Mouse (Mus musculus): ENCODE data around the gene Rp2.

GRCm38 (mm10) chrX:20379347-20380014, 15.2 kb downstream of the Rp2 start:
- TF ChIP-seq CTCF (IDR thresholded peaks at IDR 0.05; ENCODE audit: low read depth, low read length) (no peak), TAL1 (conservative IDR thresholded peaks at IDR 0.05; ENCODE audit: low read depth, low read length) (no peak), POLR2AphosphoS5 (IDR thresholded peaks at IDR 0.05; ENCODE audit: insufficient replicate concordance, low read depth, low read length) (no peak), GATA1 (IDR thresholded peaks at IDR 0.05; ENCODE audit: borderline replicate concordance, low read length) (no peak), GATA2 (IDR thresholded peaks at IDR 0.05; ENCODE audit: borderline replicate concordance, low read depth, low read length) (no peak)

All from G1E (cell line).